11 mouse cellular contexts compared by ENCODE assay signal in the genomic region with DNA sequence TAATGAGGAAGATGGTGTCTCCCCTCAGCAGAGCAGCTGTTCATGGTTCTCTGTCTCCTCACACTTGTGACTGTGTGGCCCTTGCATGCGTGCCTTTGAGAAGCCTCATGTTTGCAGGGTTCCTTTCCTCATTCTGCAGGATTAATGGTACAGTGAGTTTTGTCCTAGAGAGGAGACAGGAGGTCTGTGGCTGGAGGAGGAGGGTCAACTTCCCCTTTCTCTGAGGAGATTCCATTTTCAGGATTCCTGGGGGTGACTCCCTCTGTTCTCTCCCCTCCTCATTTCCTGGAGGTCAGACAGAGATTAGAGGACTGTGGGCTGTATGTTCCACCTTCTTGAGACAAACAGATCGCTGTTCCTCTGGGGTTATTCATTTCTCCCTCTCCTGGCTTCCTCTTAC.
"Had no signal": no experiment of that assay in that cellular context is flagged by ENCODE, and none has a peak within 500 bp of the region (broad histone marks: within the 10 kb centered on the region; RNA-seq: fewer than 3 reads in every experiment).

No protein-coding gene starts in this region.

- H3K4me3 ChIP-seq: limb, embryonic 12.5 days; liver, embryonic 15.5 days; midbrain, embryonic 13.5 days; stomach, embryonic 15.5 days had no signal

- DNase-seq: kidney, adult 2 months; kidney, postnatal 36 days; lung, embryonic 14.5 days; lung, postnatal 10 days; right cerebral cortex, postnatal 14 days; thymus, adult 2 months; thymus, postnatal 25 days had no signal

- ATAC-seq: midbrain, embryonic 13.5 days had no signal

- H3K27me3 ChIP-seq: limb, embryonic 12.5 days; liver, embryonic 15.5 days; midbrain, embryonic 13.5 days; stomach, embryonic 15.5 days had no signal

- H3K36me3 ChIP-seq: limb, embryonic 12.5 days; liver, embryonic 15.5 days; midbrain, embryonic 13.5 days; stomach, embryonic 15.5 days had no signal

- H3K27ac ChIP-seq: limb, embryonic 12.5 days; liver, embryonic 15.5 days; midbrain, embryonic 13.5 days; stomach, embryonic 15.5 days had no signal

- H3K9ac ChIP-seq: limb, embryonic 12.5 days; liver, embryonic 15.5 days; lung, embryonic 14.5 days; midbrain, embryonic 13.5 days; stomach, embryonic 15.5 days had no signal

- H3K4me1 ChIP-seq: limb, embryonic 12.5 days; liver, embryonic 15.5 days; midbrain, embryonic 13.5 days; stomach, embryonic 15.5 days had no signal
